Mouse (Mus musculus): ENCODE data around the gene Timm17a. TPM values are rescaled to one million over a fixed set of nuclear protein-coding genes. Genes with fewer than 3 reads are reported as not detected.

Timm17a gene
- polyA plus RNA-seq, 1 experiment from 2014 or later, result 206 TPM

- Histone ChIP-seq H3K9ac (replicated peaks; ENCODE audit: low read length) (no peak overlapping the region), H3K27ac (ENCODE audit: low read length) (no peak overlapping the region), H3K36me3 (ENCODE audit: insufficient read depth, low read length) (no peaks in the 10 kb centered on the region), H3K4me2 (replicated peaks; ENCODE audit: low read depth, low read length) (no peak overlapping the region), H3K27me3 (ENCODE audit: insufficient read depth, low read length) (no peaks in the 10 kb centered on the region), H3K4me3 (ENCODE audit: low read length) (no peak overlapping the region), H3K9me3 (ENCODE audit: low read length) (no peaks in the 10 kb centered on the region), H3K4me1 (ENCODE audit: insufficient read depth, low read length) (peaks cover 12% of the 10 kb centered on the region)
- no peak for ATAC-seq (ENCODE audit: low FRiP score, low TSS enrichment)
- 42% methylated on average over 5 of the region's 5 CpGs for WGBS
Observed at GRCm38 (mm10) chr1:135328368-135328767, 14.8 kb upstream of the Timm17a start.

DNA sequence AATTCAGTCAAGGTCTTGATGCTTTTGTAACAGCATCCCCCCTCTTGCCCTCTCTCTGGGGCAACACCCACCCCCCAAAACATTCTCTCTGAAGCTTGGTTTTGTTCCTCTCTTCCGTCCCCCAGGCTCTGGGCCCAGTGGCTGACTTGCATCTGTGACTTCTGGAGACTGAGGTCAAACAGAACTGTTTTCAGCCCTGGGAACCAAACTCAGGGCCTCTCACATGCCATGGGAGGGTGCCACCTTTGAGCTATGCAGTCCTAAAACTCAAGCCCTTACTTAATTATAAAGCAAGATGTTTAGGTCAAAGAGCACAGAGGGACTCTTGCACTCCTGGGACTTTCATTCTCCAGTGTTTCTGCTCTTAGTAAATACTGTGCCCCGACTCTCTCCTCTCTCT lies 12.4 kb upstream of the Timm17a start:
- Histone ChIP-seq H3K36me3 (ENCODE audit: insufficient read depth, low read length) (no peaks in the 10 kb centered on the region), H3K4me1 (ENCODE audit: insufficient read depth, low read length) (peaks cover 12% of the 10 kb centered on the region), H3K27ac (ENCODE audit: low read length) (no peak overlapping the region), H3K27me3 (ENCODE audit: insufficient read depth, low read length) (no peaks in the 10 kb centered on the region), H3K4me2 (replicated peaks; ENCODE audit: low read depth, low read length) (no peak overlapping the region), H3K9ac (replicated peaks; ENCODE audit: low read length) (no peak overlapping the region), H3K9me3 (ENCODE audit: low read length) (no peaks in the 10 kb centered on the region), H3K4me3 (ENCODE audit: low read length) (no peak overlapping the region)
- WGBS, result 74% methylated on average over 2 of the region's 2 CpGs
- ATAC-seq (ENCODE audit: low FRiP score, low TSS enrichment), result no peak

GRCm38 (mm10) chr1:135324571-135324970 lies 11.0 kb upstream of the Timm17a start, which contains the start of gene Lmod1:
Lmod1 (plus strand) TSS chr1:135324807.
- peak within 1 kb of the TSS; percentile 68; the same call in 1 of the 2 replicates for H3K27ac ChIP-seq (ENCODE audit: low read length)
- H3K9ac ChIP-seq (replicated peaks; ENCODE audit: low read length), result peak within 1 kb of the TSS; percentile 35
- WGBS, result 7% methylated on average over 8 of the region's 8 CpGs

GRCm38 (mm10) chr1:135323367-135323901 lies 9.9 kb upstream of the Timm17a start:
- 64% methylated on average over 7 of the region's 7 CpGs for WGBS
- Histone ChIP-seq H3K4me2 (replicated peaks; ENCODE audit: low read depth, low read length) (no peak overlapping the region), H3K27me3 (ENCODE audit: insufficient read depth, low read length) (no peaks in the 10 kb centered on the region), H3K9me3 (ENCODE audit: low read length) (no peaks in the 10 kb centered on the region), H3K27ac (ENCODE audit: low read length) (no peak overlapping the region), H3K4me3 (ENCODE audit: low read length) (no peak overlapping the region), H3K9ac (replicated peaks; ENCODE audit: low read length) (no peak overlapping the region), H3K4me1 (ENCODE audit: insufficient read depth, low read length) (peaks cover 12% of the 10 kb centered on the region), H3K36me3 (ENCODE audit: insufficient read depth, low read length) (no peaks in the 10 kb centered on the region)
- ATAC-seq (ENCODE audit: low FRiP score, low TSS enrichment), result no peak

More at GRCm38 (mm10) chr1:135324571-135324970, 11.0 kb upstream of the Timm17a start, which contains the start of gene Lmod1:
- Histone ChIP-seq H3K4me1 (ENCODE audit: insufficient read depth, low read length) (peaks cover 12% of the 10 kb centered on the region), H3K27me3 (ENCODE audit: insufficient read depth, low read length) (no peaks in the 10 kb centered on the region), H3K4me2 (replicated peaks; ENCODE audit: low read depth, low read length) (peak within 1 kb of the TSS; percentile 52), H3K9me3 (ENCODE audit: low read length) (no peaks in the 10 kb centered on the region), H3K36me3 (ENCODE audit: insufficient read depth, low read length) (no peaks in the 10 kb centered on the region), H3K4me3 (ENCODE audit: low read length) (peak within 1 kb of the TSS; percentile 28)
- ATAC-seq (ENCODE audit: low FRiP score, low TSS enrichment), result peak; percentile 95

- peaks cover 13% of the 10 kb centered on the region for H3K4me1 ChIP-seq (ENCODE audit: insufficient read depth, low read length)
- H3K9me3 ChIP-seq (ENCODE audit: low read length), result no peaks in the 10 kb centered on the region
- peaks cover 18% of the 10 kb centered on the region for H3K36me3 ChIP-seq (ENCODE audit: insufficient read depth, low read length)
- 76% methylated on average over 4 of the region's 4 CpGs for WGBS
- H3K27me3 ChIP-seq (ENCODE audit: insufficient read depth, low read length), result no peaks in the 10 kb centered on the region
- peak overlapping the region; percentile 81 for H3K4me2 ChIP-seq (replicated peaks; ENCODE audit: low read depth, low read length)
- peak overlapping the region; percentile 70 for H3K4me3 ChIP-seq (ENCODE audit: low read length)
- no peak for ATAC-seq (ENCODE audit: low FRiP score, low TSS enrichment)
- H3K27ac ChIP-seq (ENCODE audit: low read length), result no peak overlapping the region
- peak overlapping the region; percentile 95 for H3K9ac ChIP-seq (replicated peaks; ENCODE audit: low read length)
Observed at GRCm38 (mm10) chr1:135312201-135312600, 1.4 kb downstream of the Timm17a start.

- H3K27ac ChIP-seq (ENCODE audit: low read length), result no peak overlapping the region
- H3K4me1 ChIP-seq (ENCODE audit: insufficient read depth, low read length), result peaks cover 13% of the 10 kb centered on the region
- no peak overlapping the region for H3K4me2 ChIP-seq (replicated peaks; ENCODE audit: low read depth, low read length)
- H3K4me3 ChIP-seq (ENCODE audit: low read length), result no peak overlapping the region
- H3K27me3 ChIP-seq (ENCODE audit: insufficient read depth, low read length), result no peaks in the 10 kb centered on the region
- WGBS, result 77% methylated on average over 6 of the region's 6 CpGs
- H3K9ac ChIP-seq (replicated peaks; ENCODE audit: low read length), result no peak overlapping the region
- no peak for ATAC-seq (ENCODE audit: low FRiP score, low TSS enrichment)
- H3K9me3 ChIP-seq (ENCODE audit: low read length), result no peaks in the 10 kb centered on the region
- H3K36me3 ChIP-seq (ENCODE audit: insufficient read depth, low read length), result peaks cover 24% of the 10 kb centered on the region
Observed at GRCm38 (mm10) chr1:135311356-135311755, 2.2 kb downstream of the Timm17a start.

GRCm38 (mm10) chr1:135290908-135291307 lies 22.7 kb downstream of the Timm17a start:
- H3K27ac ChIP-seq (ENCODE audit: low read length), result no peak overlapping the region
- no peak overlapping the region for H3K9ac ChIP-seq (replicated peaks; ENCODE audit: low read length)
- no peaks in the 10 kb centered on the region for H3K27me3 ChIP-seq (ENCODE audit: insufficient read depth, low read length)
- no peak overlapping the region for H3K4me2 ChIP-seq (replicated peaks; ENCODE audit: low read depth, low read length)
- no peak overlapping the region for H3K4me3 ChIP-seq (ENCODE audit: low read length)
- peaks cover 12% of the 10 kb centered on the region; the same call in 1 of the 2 replicates for H3K36me3 ChIP-seq (ENCODE audit: insufficient read depth, low read length)
- peaks cover 4% of the 10 kb centered on the region; the same call in 1 of the 2 replicates for H3K4me1 ChIP-seq (ENCODE audit: insufficient read depth, low read length)
- WGBS, result 73% methylated on average over 5 of the region's 5 CpGs
- ATAC-seq (ENCODE audit: low FRiP score, low TSS enrichment), result no peak
- H3K9me3 ChIP-seq (ENCODE audit: low read length), result no peaks in the 10 kb centered on the region

GRCm38 (mm10) chr1:135286311-135286710 lies 27.3 kb downstream of the Timm17a start:
- no peak overlapping the region; the same call in 1 of the 2 replicates for H3K4me2 ChIP-seq (replicated peaks; ENCODE audit: low read depth, low read length)
- H3K4me1 ChIP-seq (ENCODE audit: insufficient read depth, low read length), result peaks cover 17% of the 10 kb centered on the region; the same call in 1 of the 2 replicates
- WGBS, result 60% methylated on average over 2 of the region's 2 CpGs
- no peak overlapping the region for H3K4me3 ChIP-seq (ENCODE audit: low read length)
- no peaks in the 10 kb centered on the region for H3K36me3 ChIP-seq (ENCODE audit: insufficient read depth, low read length)
- no peaks in the 10 kb centered on the region for H3K27me3 ChIP-seq (ENCODE audit: insufficient read depth, low read length)
- no peak for ATAC-seq (ENCODE audit: low FRiP score, low TSS enrichment)
- no peak overlapping the region for H3K9ac ChIP-seq (replicated peaks; ENCODE audit: low read length)
- 0 out of 2 replicates have a peak overlapping the region, but pooled peaks have one; percentile 24 for H3K27ac ChIP-seq (ENCODE audit: low read length)
- H3K9me3 ChIP-seq (ENCODE audit: low read length), result no peaks in the 10 kb centered on the region

DNA sequence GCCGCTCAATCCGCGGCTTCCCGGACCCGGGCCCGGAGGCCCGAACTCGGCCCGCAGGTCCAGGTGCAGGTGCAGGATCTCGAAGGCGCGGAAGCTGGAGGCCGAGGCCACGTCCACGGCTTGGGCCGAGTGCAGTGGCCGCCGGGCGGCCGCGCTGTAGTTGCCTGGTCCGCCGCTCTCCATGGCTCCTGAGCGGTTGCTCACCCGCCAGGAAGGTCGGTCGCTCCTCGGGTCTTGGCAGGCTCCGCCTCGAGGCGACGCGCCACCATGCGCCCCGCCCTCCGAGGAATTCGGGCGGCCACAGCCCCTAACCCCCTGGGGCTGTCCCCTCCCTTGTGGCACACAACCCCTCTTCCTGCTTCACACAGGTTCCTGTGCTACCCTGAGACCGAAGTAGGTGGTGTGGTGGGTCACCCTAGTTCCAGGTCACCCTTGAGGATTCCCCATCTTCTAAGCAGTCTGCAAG lies 29.7 kb downstream of the Timm17a start, which contains the start of gene Rnpep:
Rnpep (minus strand) TSS at position 259 of the 466 bp plus-strand sequence.
- peak within 1 kb of the TSS; percentile 95 for H3K9ac ChIP-seq (replicated peaks; ENCODE audit: low read length)
- H3K4me1 ChIP-seq (ENCODE audit: insufficient read depth, low read length), result peaks cover 24% of the 10 kb centered on the region; the same call in 1 of the 2 replicates
- H3K4me2 ChIP-seq (replicated peaks; ENCODE audit: low read depth, low read length), result peak within 1 kb of the TSS; percentile 88
- H3K9me3 ChIP-seq (ENCODE audit: low read length), result no peaks in the 10 kb centered on the region
- under 1% methylated on average over 34 of the region's 39 CpGs for WGBS
- ATAC-seq (ENCODE audit: low FRiP score, low TSS enrichment), result peak; percentile 93
- H3K36me3 ChIP-seq (ENCODE audit: insufficient read depth, low read length), result peaks cover 2% of the 10 kb centered on the region; the same call in 1 of the 2 replicates
- peak within 1 kb of the TSS; percentile 90 for H3K27ac ChIP-seq (ENCODE audit: low read length)
- peak within 1 kb of the TSS; percentile 87 for H3K4me3 ChIP-seq (ENCODE audit: low read length)
- no peaks in the 10 kb centered on the region for H3K27me3 ChIP-seq (ENCODE audit: insufficient read depth, low read length)

DNA sequence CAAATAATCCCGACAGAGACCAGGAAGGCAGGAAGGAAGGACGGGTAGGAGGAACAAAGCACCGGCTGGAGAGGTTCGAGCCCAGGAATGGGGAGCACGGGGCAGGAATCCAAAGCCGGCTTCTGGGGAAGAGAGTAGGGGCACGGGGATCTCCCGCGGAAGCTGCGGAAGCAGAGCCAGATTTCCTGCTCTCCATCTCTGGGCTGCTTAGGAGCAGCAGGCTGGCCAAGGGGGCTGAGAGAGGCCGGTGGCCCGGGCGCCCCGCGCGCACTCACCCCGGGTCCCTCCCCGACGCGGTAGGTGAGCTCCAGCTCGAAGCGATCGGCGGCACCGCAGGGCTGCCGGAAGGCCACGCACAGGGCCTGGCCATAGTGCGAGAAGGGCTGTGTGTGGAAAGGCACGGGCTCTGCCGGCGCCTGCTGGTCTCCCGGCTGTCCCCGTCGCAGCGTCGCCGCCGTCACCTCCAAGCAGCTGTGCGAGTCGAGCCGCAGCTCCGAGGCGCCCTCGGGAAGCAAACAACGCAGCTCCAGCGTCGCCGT lies 30.2 kb downstream of the Timm17a start:
- Histone ChIP-seq H3K9me3 (ENCODE audit: low read length) (no peaks in the 10 kb centered on the region), H3K4me1 (ENCODE audit: insufficient read depth, low read length) (peaks cover 24% of the 10 kb centered on the region; the same call in 1 of the 2 replicates), H3K4me3 (ENCODE audit: low read length) (peak overlapping the region; percentile 87), H3K27ac (ENCODE audit: low read length) (peak overlapping the region; percentile 90), H3K27me3 (ENCODE audit: insufficient read depth, low read length) (no peaks in the 10 kb centered on the region), H3K36me3 (ENCODE audit: insufficient read depth, low read length) (peaks cover 7% of the 10 kb centered on the region; the same call in 1 of the 2 replicates), H3K4me2 (replicated peaks; ENCODE audit: low read depth, low read length) (peak overlapping the region; percentile 88), H3K9ac (replicated peaks; ENCODE audit: low read length) (peak overlapping the region; percentile 95)
- peak; percentile 73 for ATAC-seq (ENCODE audit: low FRiP score, low TSS enrichment)
- WGBS, result under 1% methylated on average over 48 of the region's 48 CpGs
